Mouse (Mus musculus): ENCODE results near the gene Pdx1.

Gene Pdx1

DNA sequence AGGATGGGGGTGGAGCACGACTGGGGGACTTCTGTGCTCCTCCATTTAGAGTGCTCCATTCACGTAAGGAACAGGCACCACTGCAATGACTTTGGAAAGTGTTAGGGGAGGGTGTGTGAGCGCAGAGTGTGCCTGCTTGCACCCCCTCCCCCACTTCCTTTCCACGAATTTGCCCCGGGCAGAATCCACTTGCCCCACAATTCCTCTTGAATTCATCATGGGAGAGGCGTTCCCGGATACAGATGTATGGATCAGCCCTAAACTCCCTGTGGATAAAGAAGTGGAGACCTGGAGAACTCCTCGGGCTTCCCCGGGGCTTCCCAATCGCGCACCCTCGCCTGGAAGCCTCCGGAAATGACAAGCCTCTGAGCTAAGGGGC is 7.8 kb downstream of the Pdx1 start:
- DNase-seq (ENCODE audit: low read depth, low spot score) = no peak

DNA sequence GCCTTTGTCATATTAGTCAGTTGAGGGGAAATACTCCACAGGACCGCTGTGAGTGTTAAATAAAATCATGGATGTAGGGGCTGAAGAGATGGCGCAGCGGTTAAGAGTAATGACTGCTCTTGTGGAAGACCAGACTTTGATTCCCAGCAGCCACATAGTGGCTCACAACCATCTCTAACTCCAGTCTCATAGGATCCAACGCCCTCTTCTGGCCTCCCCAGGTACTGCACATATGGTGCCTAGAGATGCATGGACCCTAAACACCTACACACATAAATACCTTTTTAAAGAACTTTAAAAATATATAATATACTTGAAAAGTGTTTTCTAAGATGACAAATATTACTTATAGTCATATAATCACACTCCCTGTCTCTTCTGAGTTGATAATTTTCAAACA is 14.6 kb downstream of the Pdx1 start:
- DNase-seq (ENCODE audit: low read depth, low spot score) = no peak

DNA sequence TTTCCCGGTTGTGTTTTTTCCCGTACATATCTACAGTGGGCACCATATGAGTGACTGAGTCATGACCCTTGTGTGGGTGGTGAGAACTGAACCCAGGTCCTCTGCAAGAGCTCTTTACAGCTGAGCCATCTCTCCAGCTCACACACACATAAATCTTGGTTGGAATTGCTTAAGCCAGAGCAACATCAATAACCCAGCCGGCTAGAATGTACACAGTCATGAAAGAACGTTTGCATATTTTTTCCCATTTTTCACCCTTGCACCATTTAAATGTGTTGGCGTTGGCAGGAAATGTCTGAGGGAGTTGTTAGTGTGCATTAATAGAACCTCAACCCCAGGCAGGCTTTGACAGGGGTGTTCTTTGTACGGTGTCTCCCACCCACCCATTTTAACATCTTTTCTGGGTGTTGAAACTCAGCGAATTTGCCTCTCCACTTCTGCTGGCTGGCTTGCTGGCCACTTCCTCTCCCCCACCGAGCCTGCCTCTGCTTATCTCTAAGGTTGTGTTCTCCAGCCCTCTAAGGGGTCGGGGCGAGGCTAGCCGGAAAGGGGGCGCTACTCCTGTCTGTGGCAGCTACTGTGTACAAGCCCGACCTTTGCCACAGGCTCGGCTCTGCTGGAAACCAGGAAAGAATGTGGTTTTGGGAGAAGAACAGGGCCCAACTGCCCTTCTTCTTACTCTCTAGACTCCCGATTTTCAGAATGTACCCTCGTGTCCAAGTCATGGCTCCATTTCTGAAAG is 22.2 kb downstream of the Pdx1 start:
- DNase-seq (ENCODE audit: low read depth, low spot score) = no peak

DNA sequence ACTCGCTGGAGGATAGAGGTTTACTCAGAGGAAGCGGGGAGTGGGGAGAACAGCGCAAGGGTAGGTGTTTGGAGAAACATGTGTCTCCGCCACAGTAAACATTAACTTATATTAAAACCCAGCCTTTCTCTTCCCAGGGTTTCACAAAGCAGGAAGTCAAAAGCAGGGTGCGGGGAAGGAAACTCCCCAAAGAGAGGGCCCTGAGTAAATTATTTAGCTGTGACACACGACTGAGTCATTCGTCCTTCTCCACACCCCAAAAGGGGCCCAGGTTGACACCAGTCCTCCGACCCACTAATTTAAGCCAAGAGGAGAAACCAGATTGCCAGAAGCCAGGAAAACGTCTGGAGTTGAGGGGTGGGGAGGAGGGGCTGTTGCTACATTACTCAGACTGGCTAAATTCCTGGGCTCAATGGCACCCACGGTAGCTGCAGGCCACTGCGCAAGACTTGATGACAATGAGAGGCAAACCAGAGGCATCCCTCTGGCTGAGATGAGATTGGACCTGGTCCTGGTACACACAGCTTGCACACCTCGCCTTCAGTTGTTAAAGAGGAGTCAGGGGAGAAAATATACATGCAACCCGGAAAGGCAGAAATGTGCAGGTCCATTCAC is 22.9 kb downstream of the Pdx1 start:
- no peak for DNase-seq (ENCODE audit: low read depth, low spot score)

DNA sequence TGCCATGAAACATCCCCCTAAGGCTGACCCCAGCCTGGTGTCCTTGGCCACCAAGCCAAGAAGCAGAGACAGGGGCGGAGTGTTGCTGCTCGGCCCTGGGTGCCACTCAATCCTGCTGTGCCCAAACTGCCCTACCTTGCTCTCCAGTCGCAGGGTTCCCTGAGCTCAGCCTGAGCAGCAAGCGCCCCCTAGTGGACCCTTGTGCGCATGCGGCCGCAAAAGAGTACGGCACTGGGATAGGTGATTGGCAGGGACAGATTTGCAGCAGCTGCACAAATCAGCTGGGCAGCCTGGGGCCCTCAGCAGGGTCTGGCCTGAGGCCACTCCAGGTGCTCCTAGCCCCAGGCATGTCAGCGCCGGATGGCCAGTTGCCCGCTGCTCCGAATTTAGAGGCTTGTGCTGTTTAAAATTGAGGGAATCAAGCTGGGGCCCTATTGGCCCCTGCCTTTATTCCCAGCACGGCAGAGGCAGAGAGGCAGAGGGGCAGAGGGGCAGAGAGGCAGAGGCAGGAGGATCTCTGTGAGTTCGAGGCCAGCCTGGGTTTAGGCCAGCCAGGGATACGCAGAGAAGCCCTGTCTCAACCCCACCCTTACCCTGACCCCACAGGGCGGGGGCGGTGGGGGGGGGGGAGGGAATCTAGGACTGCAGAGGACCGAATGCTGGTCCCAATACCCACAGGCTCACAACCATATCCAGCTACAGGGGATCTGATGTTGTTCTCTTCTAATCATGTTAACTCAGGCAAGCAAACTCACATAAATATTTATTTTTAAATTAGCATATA is 23.6 kb downstream of the Pdx1 start:
- peak; percentile 89 for DNase-seq (ENCODE audit: low read depth, low spot score)

DNA sequence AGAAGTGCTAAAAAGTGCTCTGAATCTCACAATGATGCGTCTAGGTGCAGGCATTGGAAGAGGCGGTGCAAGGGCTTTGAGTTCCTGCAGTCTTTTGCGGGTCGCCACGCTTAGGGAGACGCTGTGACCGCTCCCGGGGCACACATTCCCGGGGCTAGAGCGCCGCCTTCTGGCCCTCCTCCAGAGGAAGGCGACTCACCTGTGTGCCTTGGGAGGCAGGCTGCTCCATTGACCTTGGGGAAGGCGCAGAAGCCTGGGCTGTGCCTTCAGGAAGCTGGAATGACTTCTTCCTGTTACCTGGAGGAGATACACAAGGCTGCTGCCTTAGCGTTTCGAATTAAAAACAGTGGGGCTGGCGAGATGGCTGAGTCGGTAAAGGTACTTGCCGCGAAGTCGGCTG is 24.4 kb downstream of the Pdx1 start:
- peak; percentile 78 for DNase-seq (ENCODE audit: low read depth, low spot score)

DNA sequence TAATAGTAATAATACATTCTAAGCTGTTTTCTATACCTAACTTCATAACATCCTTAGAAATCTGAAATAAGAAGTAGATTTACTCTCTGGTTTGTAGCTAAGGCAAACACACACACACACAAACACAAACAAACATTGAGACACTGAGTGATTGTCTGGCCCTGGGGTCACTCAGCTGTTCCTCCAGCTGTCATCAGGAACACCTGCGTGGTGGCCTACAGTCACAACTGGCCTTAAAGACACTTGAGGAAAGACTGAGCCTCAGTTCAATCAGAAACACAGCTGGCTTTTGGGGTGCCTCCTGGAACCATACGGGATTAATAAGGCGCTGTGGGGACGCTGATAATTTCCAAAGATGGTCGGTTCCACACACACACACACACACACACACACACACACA is 27.5 kb downstream of the Pdx1 start:
- DNase-seq (ENCODE audit: low read depth, low spot score) = no peak

DNA sequence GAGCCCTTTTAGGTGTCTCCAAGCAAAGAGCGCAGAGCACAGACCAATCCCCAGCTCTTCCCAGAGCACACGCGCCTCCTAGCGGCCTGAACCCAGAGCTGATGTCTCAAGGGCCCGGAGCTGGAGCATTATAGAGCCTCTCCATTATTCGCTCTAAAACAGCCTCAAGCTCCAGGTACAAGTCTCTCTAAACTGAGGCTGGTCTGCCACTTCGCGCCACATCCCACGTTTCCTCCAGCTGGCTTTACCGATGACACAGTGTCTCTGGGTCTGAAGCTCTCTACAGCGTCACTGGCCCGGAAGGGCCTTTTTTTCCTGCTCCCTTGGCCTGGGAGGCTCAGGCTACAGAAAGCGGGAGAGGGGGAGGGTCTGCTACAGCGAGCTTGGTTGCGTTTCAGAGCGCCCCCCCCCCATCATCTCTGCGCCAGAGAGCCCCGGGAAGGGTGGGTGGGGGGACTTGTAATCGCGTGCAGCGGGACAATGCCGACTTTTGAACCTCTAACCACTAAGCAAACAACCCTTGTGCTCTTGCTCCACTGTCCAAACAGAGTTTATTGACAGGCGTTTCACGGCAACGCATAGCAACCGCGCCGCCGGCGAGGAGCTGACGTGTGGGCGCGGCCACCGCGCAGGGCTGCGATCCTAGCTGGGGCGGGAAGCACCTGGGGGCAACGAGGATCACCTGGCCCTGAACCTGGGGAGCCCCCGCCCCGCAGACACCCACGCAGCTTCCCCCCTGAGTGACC is 29.7 kb downstream of the Pdx1 start:
- peak; percentile 63 for DNase-seq (ENCODE audit: low read depth, low spot score)

DNA sequence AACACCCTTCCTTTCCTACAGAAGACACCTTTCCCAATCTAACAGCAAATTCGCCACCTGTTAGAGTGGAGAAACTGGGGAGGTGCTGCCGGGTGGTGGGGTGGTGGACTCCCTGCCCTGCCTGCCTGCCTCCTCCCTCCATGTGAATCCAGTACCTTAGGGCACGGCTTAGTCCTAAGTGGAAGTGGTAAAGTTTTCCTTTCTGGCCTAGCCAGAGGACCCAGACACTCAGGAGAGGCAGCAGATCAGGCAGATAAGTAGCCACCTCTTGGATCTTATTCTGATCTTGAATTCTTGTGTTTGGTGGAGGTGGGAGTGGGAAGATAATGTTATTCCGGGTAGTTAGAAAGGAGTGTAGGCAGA is 30.2 kb downstream of the Pdx1 start:
- DNase-seq (ENCODE audit: low read depth, low spot score) = no peak

DNA sequence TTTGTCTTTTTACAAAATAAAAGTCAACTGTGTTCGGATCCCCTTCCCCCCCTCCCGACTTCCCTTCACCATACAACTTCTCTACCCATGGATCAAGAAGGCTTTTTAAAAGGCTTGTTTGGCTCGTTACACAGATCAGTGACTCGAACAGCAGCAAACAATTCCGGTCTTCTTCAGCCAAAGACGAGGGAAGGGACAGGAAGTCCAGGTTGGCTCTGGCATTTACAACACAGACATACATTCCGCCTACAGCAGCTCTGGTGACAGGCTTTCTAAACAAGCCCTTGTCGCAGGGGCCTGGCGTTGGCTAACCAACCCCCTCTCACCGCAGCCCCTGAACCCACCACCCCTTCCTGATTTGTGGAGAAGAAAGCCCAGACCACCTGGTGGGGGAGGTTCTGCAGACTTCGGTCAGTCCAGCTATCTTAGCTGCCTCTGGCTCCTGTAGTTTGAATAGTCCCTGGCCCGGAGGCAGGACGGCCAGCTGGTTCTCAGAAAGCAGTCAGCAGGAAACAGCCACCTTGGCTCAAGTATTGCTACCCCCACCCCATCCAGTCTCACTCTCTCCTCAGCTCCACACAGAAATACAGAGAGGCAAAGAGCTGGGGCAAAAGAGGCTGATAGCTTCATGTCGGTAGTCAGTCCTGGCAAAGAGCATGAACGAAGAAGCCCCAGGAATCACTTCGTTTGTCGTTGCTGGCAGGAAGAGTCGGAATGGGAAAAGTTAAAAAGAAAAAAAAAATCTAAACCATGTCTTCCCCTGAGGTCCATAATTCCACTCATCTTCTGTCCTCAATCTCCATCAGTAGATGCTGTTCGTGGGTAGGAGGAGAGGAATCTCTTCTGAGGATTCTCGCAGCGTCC is 31.4 kb downstream of the Pdx1 start:
- no peak for DNase-seq (ENCODE audit: low read depth, low spot score)

DNA sequence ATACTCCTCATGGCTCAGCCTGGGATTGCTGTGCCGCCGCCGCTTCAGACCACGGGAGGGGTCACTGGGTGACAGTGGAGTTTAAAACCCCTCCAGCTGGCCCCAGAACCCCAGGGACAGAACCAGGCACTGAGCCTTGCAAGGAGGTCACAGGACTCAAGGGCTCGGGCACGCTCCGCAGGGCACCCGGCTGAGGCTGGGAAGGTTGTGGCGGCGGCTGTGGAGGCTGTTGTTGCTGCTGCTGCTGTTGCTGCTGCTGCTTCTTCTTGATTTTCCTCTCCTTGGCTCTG is 32.0 kb downstream of the Pdx1 start:
- DNase-seq (ENCODE audit: low read depth, low spot score) = no peak

DNA sequence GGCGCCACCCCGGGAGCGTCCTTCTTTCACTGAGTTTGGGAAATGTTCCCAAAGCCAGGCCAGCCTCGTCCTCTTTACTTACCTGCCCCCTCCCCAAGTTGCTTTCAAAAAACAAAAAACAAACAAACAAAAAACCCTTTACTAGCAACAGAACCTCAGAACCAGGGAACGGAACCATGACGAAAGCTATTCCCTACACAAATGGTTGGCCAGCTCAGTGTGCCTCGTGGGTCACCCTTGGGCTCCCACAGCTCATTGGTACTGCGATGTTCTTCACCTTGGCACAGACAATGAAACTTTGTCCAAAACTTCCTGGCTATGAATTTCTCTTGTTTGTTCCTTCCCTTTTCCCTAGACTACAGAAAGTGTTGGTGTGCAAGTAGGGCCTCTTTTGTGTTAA is 32.4 kb downstream of the Pdx1 start:
- DNase-seq (ENCODE audit: low read depth, low spot score) = no peak

DNA sequence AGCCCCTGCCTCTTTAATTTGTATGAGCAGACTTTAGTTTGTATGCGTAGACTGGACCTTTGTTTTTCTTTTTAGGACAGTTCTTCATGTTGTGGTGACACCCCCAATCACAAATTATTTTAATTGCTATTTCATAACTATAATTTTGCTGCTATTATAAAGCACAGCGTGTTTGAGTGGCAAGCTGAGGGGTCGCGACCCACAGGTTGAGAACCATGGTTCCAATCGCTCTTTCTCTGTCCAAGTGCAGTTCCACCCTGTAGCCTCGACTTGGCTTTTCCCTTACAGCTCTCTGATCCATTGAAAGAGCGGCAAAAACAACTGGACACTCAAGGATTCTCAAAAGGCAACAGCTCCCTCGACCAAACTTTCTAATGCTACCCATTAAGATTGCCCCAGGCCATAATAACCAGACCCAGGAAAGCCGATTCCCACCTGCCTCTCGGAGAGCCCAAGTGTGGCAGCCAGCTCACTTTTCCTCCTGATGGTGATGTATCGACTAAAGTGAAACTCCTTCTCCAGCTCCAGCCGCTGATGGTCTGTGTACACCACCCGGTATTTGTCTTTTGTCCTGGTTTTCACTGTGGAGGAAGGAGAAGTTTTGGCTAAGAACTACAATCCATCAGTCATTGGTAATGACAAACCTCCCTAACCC is 33.1 kb downstream of the Pdx1 start:
- no peak for DNase-seq (ENCODE audit: low read depth, low spot score)

DNA sequence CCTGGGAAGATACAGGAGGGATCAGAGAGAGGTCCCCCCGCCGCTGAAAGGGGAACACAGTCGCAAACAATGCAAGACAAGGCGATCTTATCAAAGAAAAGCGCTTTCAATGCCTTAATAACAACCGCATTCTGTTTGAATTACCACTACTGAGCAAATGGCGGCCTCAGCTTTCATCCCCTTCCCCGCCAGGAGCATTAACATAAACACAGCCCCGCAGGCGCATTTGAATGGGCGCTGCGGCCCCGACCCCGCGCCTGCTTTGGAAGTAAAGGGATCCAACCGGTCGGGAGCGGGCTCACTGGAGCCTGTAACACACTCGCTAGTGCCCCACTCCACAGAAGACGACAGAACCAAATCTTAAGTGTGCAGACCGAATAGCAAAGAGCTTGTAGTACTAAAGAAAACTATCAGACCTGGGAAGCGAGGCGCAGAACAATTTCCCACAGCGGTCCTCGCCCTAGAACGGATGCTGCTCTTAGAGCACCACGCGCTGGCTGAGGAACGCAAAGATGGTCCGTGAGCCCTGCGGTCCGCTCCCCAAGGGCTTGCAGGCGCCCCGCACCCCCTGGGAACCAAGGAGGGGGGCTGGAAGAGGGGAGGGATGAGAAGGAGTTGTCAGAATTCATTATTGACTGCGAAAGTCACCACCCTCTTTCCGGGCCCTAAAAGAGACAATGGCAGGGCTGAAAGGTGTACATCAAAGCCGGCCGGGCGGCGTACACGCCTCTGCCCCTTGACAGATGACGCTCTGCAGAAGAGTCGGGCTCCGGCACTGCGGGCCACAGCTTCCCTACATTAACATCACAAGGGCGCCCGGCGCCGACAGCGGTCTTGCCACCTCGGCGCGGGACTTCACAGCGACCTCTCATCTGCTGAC is 34.8 kb downstream of the Pdx1 start:
- DNase-seq (ENCODE audit: low read depth, low spot score) = no peak

DNA sequence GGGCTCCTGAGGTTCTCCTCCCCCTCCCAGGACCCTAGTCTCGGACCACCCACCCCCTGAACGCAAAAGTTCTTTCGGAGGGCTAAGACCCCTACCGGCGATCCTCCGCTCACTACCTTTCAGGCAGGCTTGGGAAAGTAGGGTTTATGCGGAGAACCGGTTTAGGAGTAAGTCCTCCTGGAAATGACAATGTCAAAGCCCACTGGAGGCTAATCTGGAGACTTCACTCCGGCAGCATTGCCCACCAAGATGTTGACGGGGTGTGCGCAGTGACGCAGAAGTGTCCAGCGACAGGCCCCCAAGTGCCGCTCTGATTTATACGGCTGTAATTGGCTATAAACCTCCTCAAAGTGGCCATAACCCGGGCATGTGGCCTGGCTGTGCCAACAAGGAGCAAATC is 35.4 kb downstream of the Pdx1 start:
- DNase-seq (ENCODE audit: low read depth, low spot score) = no peak

DNA sequence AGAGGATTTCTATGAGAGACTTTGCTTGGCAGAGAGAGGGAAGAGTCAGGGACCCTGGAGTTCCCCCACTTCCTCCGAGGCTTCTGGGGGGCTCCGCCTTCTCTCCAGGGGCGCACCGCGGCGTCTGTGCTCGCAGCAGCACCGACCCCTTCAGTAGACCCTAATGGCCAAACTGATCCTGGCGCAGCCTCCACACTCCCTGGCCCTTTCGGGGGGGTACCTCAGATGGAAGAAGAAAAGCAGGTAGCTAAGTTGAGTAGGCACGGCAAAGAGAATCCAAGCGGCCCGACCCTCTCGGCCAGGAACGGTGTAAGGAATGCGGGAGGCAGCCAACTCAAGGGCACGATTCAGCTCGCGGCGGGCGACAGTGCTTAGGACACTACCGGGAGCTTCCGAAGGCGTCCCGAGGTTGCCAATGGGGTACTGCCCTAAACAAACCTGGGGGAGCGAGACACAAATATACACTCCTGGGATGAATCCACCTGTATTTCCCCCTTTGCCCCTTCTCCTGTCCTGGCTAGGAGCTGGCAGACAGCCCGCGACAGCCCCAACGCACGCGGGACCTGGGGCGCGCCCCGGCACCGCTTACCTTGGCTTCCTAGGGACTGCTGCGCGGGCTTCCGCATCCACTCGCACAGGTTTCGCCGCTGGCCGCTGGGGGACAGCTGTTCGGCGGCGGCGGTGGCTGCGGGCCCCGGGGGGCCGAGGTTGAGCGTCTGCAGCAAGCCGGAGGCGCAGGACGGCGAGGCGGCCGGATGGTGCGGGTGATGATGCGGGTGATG is 36.3 kb downstream of the Pdx1 start:
- no peak for DNase-seq (ENCODE audit: low read depth, low spot score)

DNA sequence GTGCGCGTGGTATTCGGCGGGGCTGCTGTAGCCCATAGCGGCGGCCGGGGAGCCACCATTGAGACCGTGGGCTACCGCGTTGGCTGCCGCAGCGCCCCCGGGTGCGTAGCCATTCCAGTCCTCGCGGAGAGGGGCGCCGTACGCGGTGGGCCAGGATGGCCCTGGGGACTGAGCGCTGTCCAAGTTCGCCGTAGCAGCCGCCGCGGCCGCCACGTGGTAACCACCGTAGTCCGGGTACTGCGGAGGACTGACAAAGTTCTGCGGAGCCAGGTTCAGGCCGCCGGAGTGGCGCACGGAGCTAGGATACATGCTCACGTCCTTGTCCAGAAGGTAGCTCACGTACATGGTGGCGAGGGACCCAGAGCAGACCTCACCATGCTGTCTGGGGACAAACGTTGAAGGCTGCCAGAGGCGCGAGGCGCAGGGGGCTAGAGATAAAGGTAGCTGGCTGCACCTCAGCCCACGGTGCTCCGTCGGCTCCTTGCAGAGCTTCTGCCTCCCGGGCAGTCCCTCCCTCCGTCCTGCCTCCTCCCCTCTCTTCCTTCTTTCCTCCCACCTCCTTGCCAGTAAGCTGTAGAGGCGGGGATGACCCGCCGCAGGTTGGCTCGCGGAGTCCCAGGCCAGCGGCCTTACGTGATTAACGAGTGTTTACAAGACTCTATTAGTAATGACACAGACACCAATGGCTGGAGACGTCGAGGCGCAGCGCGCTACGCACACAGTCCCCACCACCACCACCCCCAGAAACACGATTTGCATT is 37.1 kb downstream of the Pdx1 start, which contains the start of gene Cdx2:
Gene Cdx2 (minus strand): TSS at position 633 of the 760 bp plus-strand sequence.
- DNase-seq (ENCODE audit: low read depth, low spot score) = no peak

DNA sequence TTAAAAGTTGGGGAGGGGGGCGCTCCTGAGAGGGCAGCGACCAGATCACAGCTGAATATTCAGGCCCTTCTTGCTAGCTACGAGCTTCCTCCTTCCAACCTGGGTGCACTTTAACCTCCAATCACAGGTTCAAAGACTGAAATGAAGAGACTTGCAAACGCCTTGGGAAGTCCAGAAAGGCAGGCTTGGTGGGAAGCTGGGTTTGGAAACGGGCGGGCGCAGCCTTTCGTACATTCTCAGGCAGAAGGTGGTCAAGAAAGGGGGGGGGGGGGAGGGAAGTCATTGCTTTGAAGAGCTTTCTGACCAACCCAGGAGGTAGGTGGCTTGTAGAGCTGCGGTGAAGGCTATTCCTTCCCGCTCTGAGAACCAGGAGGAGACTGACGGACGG is 37.6 kb downstream of the Pdx1 start:
- DNase-seq (ENCODE audit: low read depth, low spot score) = no peak
